Mouse (Mus musculus) midbrain, embryonic 12.5 days (tissue): ENCODE measurements around the gene Ing1. TPM values are rescaled to one million over a fixed set of nuclear protein-coding genes. Genes with fewer than 3 reads are reported as not detected.

Experiments
- ATAC-seq: fragments of 200-750 bp; cut with Nextera tagmentation; 2 replicates; pipeline ENCODE4 v1.8.0; 2017; ENCODE audit warnings: low read depth, moderate TSS enrichment, moderate library complexity; ENCODE audit not compliant: low FRiP score
- H3K27ac ChIP-seq: fragments of 300-500 bp; sonication (generic); replicated peaks from 2 replicates; pipeline ENCODE4 v1.5.1; 2016; ENCODE audit warnings: mild to moderate bottlenecking
- H3K27me3 ChIP-seq: fragments of 300-500 bp; sonication (generic); 2 replicates; pipeline ENCODE4 v1.6.1; 2016; ENCODE audit warnings: mild to moderate bottlenecking
- H3K36me3 ChIP-seq: fragments of 300-500 bp; sonication (generic); 2 replicates; pipeline ENCODE4 v1.6.1; 2016
- H3K4me1 ChIP-seq: fragments of 300-500 bp; sonication (generic); 2 replicates; pipeline ENCODE4 v1.6.1; 2016
- H3K4me2 ChIP-seq: fragments of 300-500 bp; sonication (generic); replicated peaks from 2 replicates; pipeline ENCODE4 v1.6.1; 2016; ENCODE audit warnings: mild to moderate bottlenecking, moderate library complexity
- H3K4me3 ChIP-seq: fragments of 300-500 bp; sonication (generic); 2 replicates; pipeline ENCODE4 v1.5.1; 2016; ENCODE audit warnings: mild to moderate bottlenecking
- H3K9ac ChIP-seq: fragments of 300-500 bp; sonication (generic); replicated peaks from 2 replicates; pipeline ENCODE4 v1.6.1; 2016; ENCODE audit warnings: mild to moderate bottlenecking, moderate library complexity
- H3K9me3 ChIP-seq: fragments of 300-500 bp; sonication (generic); 2 replicates; pipeline ENCODE4 v1.6.1; 2016; ENCODE audit warnings: mild to moderate bottlenecking
- WGBS: fragments of 180-500 bp; shearing (Covaris S2); methylation state at CpG from one replicate; pipeline ENCODE4 v1.1.7; 2016; 5-methylcytosine and 5-hydroxymethylcytosine counted together
- polyA plus RNA-seq: library from polyadenylated mRNA; unstranded; fragments of >200 nt; fragmentation: Nextera tagmentation; extraction: Ambion mirVana; gene quantifications from 2 replicates; pipeline ENCODE4 v1.2.1, GENCODE M21; 2016

The Ing1 gene
- polyA plus RNA-seq, 1 experiment from 2014 or later = 45.2 TPM

GRCm38 (mm10) chr8:11602006-11602680 lies 46.8 kb downstream of the Ing1 start:
- no peaks in the 10 kb centered on the region for H3K27me3 ChIP-seq
- ATAC-seq = peak; percentile 47; the same call in 1 of the 2 replicates
- H3K27ac ChIP-seq = no peak overlapping the region
- 44% methylated on average over 14 of the region's 14 CpGs for WGBS
- H3K4me2 ChIP-seq = no peak overlapping the region
- no peak overlapping the region for H3K9ac ChIP-seq
- no peaks in the 10 kb centered on the region for H3K9me3 ChIP-seq
- peaks cover 10% of the 10 kb centered on the region for H3K36me3 ChIP-seq
- H3K4me1 ChIP-seq = no peaks in the 10 kb centered on the region
- H3K4me3 ChIP-seq = no peak overlapping the region

DNA sequence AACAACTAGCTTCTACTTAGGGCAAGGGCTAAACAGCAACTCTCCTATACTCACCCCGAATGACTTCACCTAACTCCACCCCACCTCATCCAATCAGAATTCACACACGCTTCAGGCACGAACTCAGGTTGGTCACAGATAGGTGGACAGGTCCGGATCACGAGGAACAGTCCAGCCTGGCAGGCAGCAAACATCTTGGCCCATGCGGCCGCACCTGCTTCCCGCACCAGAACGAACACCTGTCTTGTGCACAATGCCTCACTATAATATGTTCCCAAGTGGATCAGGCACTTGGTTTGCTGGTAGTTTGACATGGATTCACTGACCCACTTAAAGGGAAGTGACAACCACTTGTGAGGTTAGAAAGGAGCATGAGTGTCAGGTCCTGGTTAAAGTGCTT lies 53.5 kb downstream of the Ing1 start:
- H3K4me2 ChIP-seq = no peak overlapping the region
- H3K9me3 ChIP-seq = no peaks in the 10 kb centered on the region
- H3K36me3 ChIP-seq = peaks cover 71% of the 10 kb centered on the region
- H3K27me3 ChIP-seq = no peaks in the 10 kb centered on the region
- H3K4me1 ChIP-seq = no peaks in the 10 kb centered on the region
- H3K4me3 ChIP-seq = no peak overlapping the region
- H3K9ac ChIP-seq = no peak overlapping the region
- 97% methylated on average over 9 of the region's 9 CpGs for WGBS
- H3K27ac ChIP-seq = no peak overlapping the region
- no peak for ATAC-seq

Other genes starting within 250 kb of the Ing1 start
- gene Col4a2, start 242.8 kb upstream of the Ing1 start, polyA plus RNA-seq = 73.3 and 82.0 TPM in 2 replicates
- 147 and 176 TPM in 2 replicates for gene Col4a1, start 242.7 kb upstream of the Ing1 start, polyA plus RNA-seq
- 0.22 and 0.50 TPM in 2 replicates for gene Rab20, start 76.9 kb upstream of the Ing1 start, polyA plus RNA-seq
- 117 and 122 TPM in 2 replicates for gene Naxd, start 58.1 kb upstream of the Ing1 start, polyA plus RNA-seq
- gene Cars2, start 4.8 kb upstream of the Ing1 start, polyA plus RNA-seq = 17.6 and 20.9 TPM in 2 replicates
- gene Ankrd10, start 80.2 kb downstream of the Ing1 start, polyA plus RNA-seq = 119 TPM in 2 replicates
- 0.23 TPM in 1 of 2 replicates, not detected in the other for gene 1700016D06Rik, start 145.5 kb downstream of the Ing1 start, polyA plus RNA-seq
- 73.1 and 73.3 TPM in 2 replicates for gene Arhgef7, start 172.2 kb downstream of the Ing1 start, polyA plus RNA-seq